Mouse (Mus musculus): Measurements from ENCODE around the gene Glis1. TPM values are rescaled to one million over a fixed set of nuclear protein-coding genes. Genes with fewer than 3 reads are reported as not detected.

Gene Glis1
- polyA plus RNA-seq, 1 experiment from 2014 or later: 26.0 TPM

- Histone ChIP-seq H3K4me3 (no peak overlapping the region), H3K9me3 (no peaks in the 10 kb centered on the region), H3K27ac (no peak overlapping the region), H3K27me3 (no peaks in the 10 kb centered on the region), H3K4me1 (peaks cover 29% of the 10 kb centered on the region), H3K9ac (no peak overlapping the region), H3K4me2 (replicated peaks) (no peak overlapping the region), H3K36me3 (no peaks in the 10 kb centered on the region)
- WGBS: 72% methylated on average over 11 of the region's 11 CpGs
- no peak for ATAC-seq (ENCODE audit: insufficient number of reproducible peaks, insufficient read depth, low FRiP score, low TSS enrichment)
Measured at GRCm38 (mm10) chr4:107523607-107524151, 89.3 kb downstream of the Glis1 start.

- Histone ChIP-seq H3K9me3 (no peaks in the 10 kb centered on the region), H3K27me3 (peaks cover 6% of the 10 kb centered on the region; the same call in 1 of the 2 replicates), H3K4me3 (no peak overlapping the region), H3K36me3 (no peaks in the 10 kb centered on the region), H3K27ac (no peak overlapping the region), H3K4me2 (replicated peaks) (no peak overlapping the region), H3K9ac (no peak overlapping the region), H3K4me1 (peaks cover 27% of the 10 kb centered on the region)
- ATAC-seq (ENCODE audit: insufficient number of reproducible peaks, insufficient read depth, low FRiP score, low TSS enrichment): no peak
- WGBS: 78% methylated on average over 11 of the region's 11 CpGs
Measured at GRCm38 (mm10) chr4:107535126-107535525, 100.7 kb downstream of the Glis1 start.

- WGBS: 16% methylated on average over 13 of the region's 13 CpGs
- H3K9ac ChIP-seq: no peak overlapping the region
Measured at GRCm38 (mm10) chr4:107538116-107538515, 103.7 kb downstream of the Glis1 start.

GRCm38 (mm10) chr4:107538561-107538960, 104.2 kb downstream of the Glis1 start:
- Histone ChIP-seq H3K27ac (peak overlapping the region; percentile 38), H3K36me3 (no peaks in the 10 kb centered on the region), H3K4me1 (peaks cover 29% of the 10 kb centered on the region), H3K9me3 (no peaks in the 10 kb centered on the region), H3K4me2 (replicated peaks) (peak overlapping the region; percentile 32), H3K4me3 (no peak overlapping the region), H3K27me3 (peaks cover 6% of the 10 kb centered on the region; the same call in 1 of the 2 replicates), H3K9ac (no peak overlapping the region)
- WGBS: 46% methylated on average over 3 of the region's 3 CpGs
- no peak for ATAC-seq (ENCODE audit: insufficient number of reproducible peaks, insufficient read depth, low FRiP score, low TSS enrichment)

More at GRCm38 (mm10) chr4:107538116-107538515, 103.7 kb downstream of the Glis1 start:
- Histone ChIP-seq H3K4me3 (no peak overlapping the region), H3K27ac (peak overlapping the region; percentile 38), H3K4me1 (peaks cover 29% of the 10 kb centered on the region), H3K36me3 (no peaks in the 10 kb centered on the region), H3K9me3 (no peaks in the 10 kb centered on the region), H3K27me3 (peaks cover 6% of the 10 kb centered on the region; the same call in 1 of the 2 replicates), H3K4me2 (replicated peaks) (peak overlapping the region; percentile 32)
- ATAC-seq (ENCODE audit: insufficient number of reproducible peaks, insufficient read depth, low FRiP score, low TSS enrichment): no peak

- WGBS: 55% methylated on average over 3 of the region's 3 CpGs
- Histone ChIP-seq H3K4me2 (replicated peaks) (no peak overlapping the region), H3K36me3 (no peaks in the 10 kb centered on the region), H3K9ac (no peak overlapping the region), H3K27ac (0 out of 2 replicates have a peak overlapping the region, but pooled peaks have one; percentile 38), H3K4me1 (peaks cover 29% of the 10 kb centered on the region), H3K27me3 (peaks cover 6% of the 10 kb centered on the region; the same call in 1 of the 2 replicates), H3K4me3 (no peak overlapping the region), H3K9me3 (no peaks in the 10 kb centered on the region)
- ATAC-seq (ENCODE audit: insufficient number of reproducible peaks, insufficient read depth, low FRiP score, low TSS enrichment): no peak
Measured at GRCm38 (mm10) chr4:107539021-107539420, 104.6 kb downstream of the Glis1 start.

- H3K9ac ChIP-seq: no peak overlapping the region
- no peak for ATAC-seq (ENCODE audit: insufficient number of reproducible peaks, insufficient read depth, low FRiP score, low TSS enrichment)
- no peaks in the 10 kb centered on the region for H3K36me3 ChIP-seq
- no peak overlapping the region for H3K4me3 ChIP-seq
- H3K4me1 ChIP-seq: peaks cover 29% of the 10 kb centered on the region
- H3K9me3 ChIP-seq: no peaks in the 10 kb centered on the region
- WGBS: 64% methylated on average over 4 of the region's 4 CpGs
- H3K27ac ChIP-seq: no peak overlapping the region
- no peak overlapping the region for H3K4me2 ChIP-seq (replicated peaks)
- H3K27me3 ChIP-seq: no peaks in the 10 kb centered on the region
Measured at GRCm38 (mm10) chr4:107541821-107542220, 107.4 kb downstream of the Glis1 start.

GRCm38 (mm10) chr4:107544843-107545242, 110.5 kb downstream of the Glis1 start:
- Histone ChIP-seq H3K4me3 (no peak overlapping the region), H3K36me3 (no peaks in the 10 kb centered on the region), H3K27ac (no peak overlapping the region), H3K9ac (no peak overlapping the region), H3K9me3 (no peaks in the 10 kb centered on the region), H3K4me2 (replicated peaks) (no peak overlapping the region), H3K27me3 (no peaks in the 10 kb centered on the region), H3K4me1 (0 out of 2 replicates have a peak, but pooled peaks cover 15% of the 10 kb centered on the region)
- 61% methylated on average over 5 of the region's 5 CpGs for WGBS
- ATAC-seq (ENCODE audit: insufficient number of reproducible peaks, insufficient read depth, low FRiP score, low TSS enrichment): no peak

- WGBS: 89% methylated on average over 1 of the region's 1 CpGs
- Histone ChIP-seq H3K4me3 (no peak overlapping the region), H3K9ac (no peak overlapping the region), H3K4me2 (replicated peaks) (no peak overlapping the region), H3K27me3 (no peaks in the 10 kb centered on the region), H3K27ac (no peak overlapping the region), H3K36me3 (no peaks in the 10 kb centered on the region), H3K4me1 (peaks cover 24% of the 10 kb centered on the region; the same call in 1 of the 2 replicates), H3K9me3 (no peaks in the 10 kb centered on the region)
- ATAC-seq (ENCODE audit: insufficient number of reproducible peaks, insufficient read depth, low FRiP score, low TSS enrichment): no peak
Measured at GRCm38 (mm10) chr4:107545726-107546125, 111.3 kb downstream of the Glis1 start.

- Histone ChIP-seq H3K4me2 (replicated peaks) (no peak overlapping the region), H3K4me1 (peaks cover 28% of the 10 kb centered on the region; the same call in 1 of the 2 replicates), H3K9me3 (no peaks in the 10 kb centered on the region), H3K27ac (no peak overlapping the region), H3K27me3 (no peaks in the 10 kb centered on the region), H3K4me3 (no peak overlapping the region), H3K36me3 (no peaks in the 10 kb centered on the region), H3K9ac (no peak overlapping the region)
- ATAC-seq (ENCODE audit: insufficient number of reproducible peaks, insufficient read depth, low FRiP score, low TSS enrichment): no peak
- 54% methylated on average over 8 of the region's 8 CpGs for WGBS
Measured at GRCm38 (mm10) chr4:107546525-107546924, 112.1 kb downstream of the Glis1 start.

- Histone ChIP-seq H3K4me1 (peaks cover 30% of the 10 kb centered on the region; the same call in 1 of the 2 replicates), H3K4me3 (no peak overlapping the region), H3K9me3 (no peaks in the 10 kb centered on the region), H3K27me3 (no peaks in the 10 kb centered on the region), H3K9ac (no peak overlapping the region), H3K4me2 (replicated peaks) (no peak overlapping the region), H3K36me3 (no peaks in the 10 kb centered on the region), H3K27ac (no peak overlapping the region)
- 82% methylated on average over 10 of the region's 10 CpGs for WGBS
- no peak for ATAC-seq (ENCODE audit: insufficient number of reproducible peaks, insufficient read depth, low FRiP score, low TSS enrichment)
Measured at GRCm38 (mm10) chr4:107550096-107550495, 115.7 kb downstream of the Glis1 start.

GRCm38 (mm10) chr4:107550546-107550945, 116.2 kb downstream of the Glis1 start:
- Histone ChIP-seq H3K4me3 (no peak overlapping the region), H3K4me2 (replicated peaks) (no peak overlapping the region), H3K9ac (no peak overlapping the region), H3K27me3 (no peaks in the 10 kb centered on the region), H3K4me1 (peaks cover 30% of the 10 kb centered on the region; the same call in 1 of the 2 replicates), H3K9me3 (no peaks in the 10 kb centered on the region), H3K27ac (no peak overlapping the region; the same call in 1 of the 2 replicates), H3K36me3 (no peaks in the 10 kb centered on the region)
- WGBS: 72% methylated on average over 3 of the region's 3 CpGs
- ATAC-seq (ENCODE audit: insufficient number of reproducible peaks, insufficient read depth, low FRiP score, low TSS enrichment): no peak

- Histone ChIP-seq H3K4me3 (no peak overlapping the region), H3K4me1 (peaks cover 33% of the 10 kb centered on the region), H3K9ac (no peak overlapping the region), H3K9me3 (no peaks in the 10 kb centered on the region), H3K4me2 (replicated peaks) (no peak overlapping the region), H3K27me3 (no peaks in the 10 kb centered on the region), H3K27ac (no peak overlapping the region), H3K36me3 (no peaks in the 10 kb centered on the region)
- 78% methylated on average over 5 of the region's 5 CpGs for WGBS
- ATAC-seq (ENCODE audit: insufficient number of reproducible peaks, insufficient read depth, low FRiP score, low TSS enrichment): no peak
Measured at GRCm38 (mm10) chr4:107552696-107553095, 118.3 kb downstream of the Glis1 start.
